Mouse (Mus musculus) C2C12 (cell line): ENCODE data around the gene Lrrc4c. TPM values are rescaled to one million over a fixed set of nuclear protein-coding genes. Genes with fewer than 3 reads are reported as not detected.

ENCODE experiments used
- H3K27me3 ChIP-seq: one replicate; pipeline ENCODE4 v1.6.1; 2011; ENCODE audit not compliant: control insufficient read depth, insufficient read depth, insufficient read length
- H3K36me3 ChIP-seq: one replicate; pipeline ENCODE4 v1.6.1; 2011; ENCODE audit not compliant: control insufficient read depth, insufficient read depth
- H3K4me3 ChIP-seq: one replicate; pipeline ENCODE4 v1.5.1; 2011; ENCODE audit warnings: mild to moderate bottlenecking, control low read depth; ENCODE audit not compliant: poor library complexity, insufficient read depth, severe bottlenecking
- H3K79me2 ChIP-seq: one replicate; pipeline ENCODE4 v1.6.1; 2011; ENCODE audit not compliant: control insufficient read depth, insufficient read depth
- H3K79me3 ChIP-seq: one replicate; pipeline ENCODE4 v1.6.1; 2011; ENCODE audit warnings: low read depth, control low read depth
- H3ac ChIP-seq: one replicate; pipeline ENCODE3; 2011; ENCODE audit warnings: low read depth; ENCODE audit not compliant: control insufficient read depth, insufficient read length
- CEBPB ChIP-seq: IDR thresholded peaks from one replicate; pipeline ENCODE4 v1.6.1; 2011; ENCODE audit warnings: low read depth, mild to moderate bottlenecking, control low read depth, moderate library complexity
- CTCF ChIP-seq: IDR thresholded peaks from one replicate; pipeline ENCODE4 v1.5.1; 2011; ENCODE audit not compliant: control insufficient read depth, insufficient read depth, insufficient read length
- FOSL1 ChIP-seq: IDR thresholded peaks from one replicate; pipeline ENCODE4 v1.8.0; 2011; ENCODE audit warnings: mild to moderate bottlenecking, low read length; ENCODE audit not compliant: poor library complexity, insufficient read depth, severe bottlenecking
- MAX ChIP-seq: IDR thresholded peaks from one replicate; pipeline ENCODE4 v1.6.1; 2011; ENCODE audit warnings: mild to moderate bottlenecking, control low read depth
- MYOD1 ChIP-seq: IDR thresholded peaks from one replicate; pipeline ENCODE4 v1.6.1; 2011; ENCODE audit warnings: low read depth; ENCODE audit not compliant: control insufficient read depth, insufficient read length
- MYOG ChIP-seq: IDR thresholded peaks from one replicate; pipeline ENCODE4 v1.6.1; 2011; ENCODE audit not compliant: control insufficient read depth, insufficient read length; ENCODE audit errors: extremely low read depth
- USF1 ChIP-seq: IDR thresholded peaks from one replicate; pipeline ENCODE4 v1.6.1; 2011; ENCODE audit warnings: low read depth, mild to moderate bottlenecking, control low read depth, moderate library complexity
- polyA plus RNA-seq: library from polyadenylated mRNA; unstranded; fragments of >200 nt; fragmentation: generic; extraction: Trizol; gene quantifications from one replicate; pipeline ENCODE4 v1.2.1, GENCODE M21; 2012; ENCODE audit warnings: missing spikeins

The Lrrc4c gene
- polyA plus RNA-seq, 1 experiment: 1.6 TPM

- peak overlapping the region; percentile 65 for H3K4me3 ChIP-seq
- H3ac ChIP-seq: peak overlapping the region; percentile 42
- no peaks in the 10 kb centered on the region for H3K27me3 ChIP-seq
- H3K79me2 ChIP-seq: peaks cover 70% of the 10 kb centered on the region
- H3K79me3 ChIP-seq: peaks cover 34% of the 10 kb centered on the region
- no peaks in the 10 kb centered on the region for H3K36me3 ChIP-seq
- TF ChIP-seq CEBPB: no peak
- TF ChIP-seq MYOG: no peak
- no peak for TF ChIP-seq CTCF
- TF ChIP-seq FOSL1: no peak
- TF ChIP-seq MYOD1: no peak
- TF ChIP-seq USF1: no peak
- no peak for TF ChIP-seq MAX
Measured at GRCm38 (mm10) chr2:97469396-97469795, 1151.4 kb downstream of the Lrrc4c start.

GRCm38 (mm10) chr2:97478175-97478924 lies 1160.4 kb downstream of the Lrrc4c start:
- Histone ChIP-seq H3K36me3 (no peaks in the 10 kb centered on the region), H3K79me2 (peaks cover 43% of the 10 kb centered on the region), H3K4me3 (no peak overlapping the region), H3K27me3 (no peaks in the 10 kb centered on the region), H3K79me3 (peaks cover 14% of the 10 kb centered on the region), H3ac (no peak overlapping the region)
- TF ChIP-seq CTCF: no peak
- TF ChIP-seq CEBPB: no peak
- TF ChIP-seq USF1: no peak
- no peak for TF ChIP-seq MYOD1
- no peak for TF ChIP-seq FOSL1
- TF ChIP-seq MAX: no peak

GRCm38 (mm10) chr2:97478925-97479298 lies 1160.9 kb downstream of the Lrrc4c start:
- Histone ChIP-seq H3K36me3 (no peaks in the 10 kb centered on the region), H3K79me2 (peaks cover 38% of the 10 kb centered on the region), H3K27me3 (no peaks in the 10 kb centered on the region), H3K4me3 (no peak overlapping the region), H3K79me3 (peaks cover 14% of the 10 kb centered on the region), H3ac (no peak overlapping the region)
- TF ChIP-seq FOSL1 (no peak), USF1 (no peak), MYOD1 (no peak), MYOG (no peak), CTCF (no peak), MAX (no peak), CEBPB (no peak)

DNA sequence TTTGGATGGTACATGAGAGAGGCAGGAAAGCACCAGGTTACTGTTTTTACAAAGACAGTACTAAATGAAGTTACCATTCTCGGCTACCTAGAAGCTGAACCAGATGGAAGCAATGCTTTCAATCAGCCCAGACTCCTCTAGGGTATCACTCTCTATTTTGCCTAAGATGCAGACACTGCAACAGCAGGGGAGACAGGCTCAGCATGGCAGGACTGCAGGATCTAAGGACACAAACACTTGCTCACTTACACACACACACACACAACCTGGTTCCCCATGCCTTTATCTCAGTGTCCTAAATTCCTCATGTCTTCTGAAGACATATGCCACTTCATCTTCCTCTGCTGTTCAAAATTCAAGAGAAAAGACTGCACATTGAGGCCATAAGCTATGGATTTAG lies 1167.0 kb downstream of the Lrrc4c start:
- Histone ChIP-seq H3ac (no peak overlapping the region), H3K79me3 (peaks cover 5% of the 10 kb centered on the region), H3K27me3 (no peaks in the 10 kb centered on the region), H3K36me3 (no peaks in the 10 kb centered on the region), H3K79me2 (peaks cover 5% of the 10 kb centered on the region), H3K4me3 (no peak overlapping the region)
- TF ChIP-seq CTCF: no peak
- no peak for TF ChIP-seq MYOG
- no peak for TF ChIP-seq CEBPB
- no peak for TF ChIP-seq USF1
- TF ChIP-seq MAX: no peak
- TF ChIP-seq MYOD1: no peak
- no peak for TF ChIP-seq FOSL1

DNA sequence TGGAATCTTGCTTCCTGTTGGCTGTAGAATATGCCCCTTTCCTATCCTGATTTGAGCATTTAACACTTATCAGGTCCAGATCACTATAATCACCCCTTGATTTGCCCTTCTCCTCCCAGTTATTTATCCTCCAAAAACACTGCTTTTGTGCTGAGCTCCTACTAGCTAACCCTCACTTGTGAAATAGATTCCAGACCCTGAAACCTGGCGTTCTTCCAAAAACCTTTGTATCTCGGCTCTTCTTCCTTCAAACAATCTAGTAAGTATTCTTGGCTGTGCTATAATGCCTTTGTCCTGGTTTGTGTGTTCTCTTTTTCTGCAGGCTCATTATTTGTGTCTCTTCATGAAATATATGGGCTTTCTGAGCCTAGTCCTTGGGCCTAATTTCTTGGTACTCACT lies 1167.6 kb downstream of the Lrrc4c start:
- no peaks in the 10 kb centered on the region for H3K36me3 ChIP-seq
- H3ac ChIP-seq: no peak overlapping the region
- H3K4me3 ChIP-seq: no peak overlapping the region
- peaks cover 1% of the 10 kb centered on the region for H3K79me2 ChIP-seq
- peaks cover 4% of the 10 kb centered on the region for H3K79me3 ChIP-seq
- no peaks in the 10 kb centered on the region for H3K27me3 ChIP-seq
- TF ChIP-seq MAX: no peak
- TF ChIP-seq MYOG: no peak
- TF ChIP-seq FOSL1: no peak
- no peak for TF ChIP-seq MYOD1
- TF ChIP-seq CTCF: no peak
- no peak for TF ChIP-seq USF1
- TF ChIP-seq CEBPB: no peak

DNA sequence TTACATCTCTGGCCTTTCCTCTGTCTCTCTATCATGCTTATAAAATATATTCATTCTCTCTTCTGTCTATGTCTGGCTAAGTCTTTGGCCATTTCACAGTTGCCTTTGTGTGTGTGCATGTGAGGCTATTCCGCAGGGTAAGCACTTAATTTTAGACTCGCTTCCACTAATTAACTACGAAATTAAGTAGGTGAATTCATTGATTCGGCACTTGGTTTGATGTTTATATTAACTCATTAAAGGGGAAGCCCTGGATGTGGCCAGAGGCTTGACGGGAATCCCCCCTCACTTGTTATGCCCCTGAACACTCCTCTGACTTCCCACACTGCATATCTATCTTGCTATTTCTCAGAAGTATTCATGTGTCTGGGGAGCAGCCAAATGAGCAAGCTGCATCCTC lies 1169.6 kb downstream of the Lrrc4c start:
- Histone ChIP-seq H3ac (no peak overlapping the region), H3K4me3 (no peak overlapping the region), H3K79me3 (peaks cover 2% of the 10 kb centered on the region), H3K36me3 (no peaks in the 10 kb centered on the region), H3K27me3 (no peaks in the 10 kb centered on the region), H3K79me2 (no peaks in the 10 kb centered on the region)
- no peak for TF ChIP-seq MAX
